Mouse (Mus musculus): ENCODE results near the gene Scap.
"Not testable (repeated sequence)": the region's sequence is repeated elsewhere in the genome, so short reads cannot be mapped to it uniquely, and the experiment has no call there.

Gene Scap

GRCm38 (mm10) chr9:110330913-110331312, 2.2 kb upstream of the Scap start:
- not testable (repeated sequence) for DNase-seq (ENCODE audit: low spot score)

GRCm38 (mm10) chr9:110333896-110334259, 790 bp downstream of the Scap start:
- DNase-seq (ENCODE audit: low spot score): no peak

GRCm38 (mm10) chr9:110334849-110335248, 1.8 kb downstream of the Scap start:
- DNase-seq (ENCODE audit: low spot score): no peak

DNA sequence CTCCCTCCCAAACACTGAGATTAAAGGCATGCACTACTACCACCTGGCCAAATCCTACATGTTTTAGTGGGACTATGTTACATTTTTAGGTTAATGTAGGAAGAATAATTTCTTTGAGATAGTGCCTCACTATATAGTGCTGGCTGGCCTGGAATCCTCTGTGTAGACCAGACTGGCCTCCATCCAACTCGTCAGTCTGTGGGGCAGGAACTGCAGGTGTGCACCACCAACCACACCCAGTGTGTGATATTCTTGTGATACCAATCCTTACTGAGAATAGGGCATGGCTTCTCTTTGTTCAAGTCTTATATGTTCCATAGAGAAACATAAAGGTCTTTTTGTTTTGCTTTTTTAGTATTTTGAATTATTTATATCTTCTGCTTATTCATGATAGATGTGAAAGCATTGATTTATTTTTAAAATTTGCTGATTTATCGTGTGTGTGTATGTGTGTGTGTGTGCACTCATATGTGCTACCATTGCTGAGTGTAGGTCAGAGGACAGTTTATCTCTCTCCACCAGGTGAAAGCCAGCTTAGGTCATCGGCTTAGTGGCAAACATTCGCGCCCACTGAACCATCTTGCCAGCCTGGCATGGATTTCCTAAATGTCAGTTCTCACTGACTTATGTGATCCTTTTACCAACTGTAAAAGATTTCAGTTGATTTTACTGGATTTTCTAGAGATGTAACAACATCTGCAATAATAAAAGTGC, 7.1 kb downstream of the Scap start:
- DNase-seq (ENCODE audit: low spot score): no peak

DNA sequence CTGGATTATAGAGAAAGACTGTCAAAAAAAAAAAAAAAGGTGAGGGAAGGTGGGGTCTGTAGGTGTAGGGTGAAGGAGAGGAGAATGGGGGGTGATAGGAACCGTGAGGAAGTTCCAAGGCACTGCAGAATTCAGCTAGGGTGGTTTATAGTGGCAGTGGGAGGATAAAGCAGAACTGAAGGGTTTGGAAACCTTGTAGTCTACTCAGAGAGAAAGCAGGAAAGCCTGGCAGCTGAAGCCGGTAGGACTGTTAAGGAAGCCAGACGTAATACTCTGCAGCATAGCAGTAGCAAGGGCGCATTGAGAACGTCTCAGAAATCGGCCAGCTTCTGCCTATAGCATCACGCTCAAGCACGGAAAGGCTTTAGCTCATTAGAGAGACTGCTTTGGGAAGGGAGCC, 8.9 kb downstream of the Scap start:
- DNase-seq (ENCODE audit: low spot score): no peak

DNA sequence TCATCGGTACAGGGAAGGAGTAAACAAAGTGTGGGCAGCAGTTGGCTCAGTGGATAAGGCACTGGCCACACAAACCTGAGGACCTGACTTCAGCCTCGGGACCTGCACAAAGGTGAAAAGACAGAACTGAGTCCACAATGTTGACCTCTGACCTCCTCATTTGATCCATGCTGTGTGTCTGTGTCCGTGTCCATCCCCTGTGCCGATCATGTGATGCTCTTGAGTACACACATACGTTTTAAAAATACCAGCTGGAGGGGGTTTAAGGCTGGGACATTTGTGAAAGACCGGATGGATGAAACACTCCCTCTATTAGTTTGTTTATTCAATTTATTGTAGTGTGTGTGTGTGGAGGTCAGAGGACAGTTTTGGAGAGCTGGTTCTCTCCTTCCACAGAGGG, 10.7 kb downstream of the Scap start:
- no peak for DNase-seq (ENCODE audit: low spot score)

- no peak for DNase-seq (ENCODE audit: low spot score)
These were observed 12.1 kb downstream of the Scap start for GRCm38 (mm10) chr9:110345057-110345739.

GRCm38 (mm10) chr9:110348899-110349298, 15.8 kb downstream of the Scap start:
- no peak for DNase-seq (ENCODE audit: low spot score)

DNA sequence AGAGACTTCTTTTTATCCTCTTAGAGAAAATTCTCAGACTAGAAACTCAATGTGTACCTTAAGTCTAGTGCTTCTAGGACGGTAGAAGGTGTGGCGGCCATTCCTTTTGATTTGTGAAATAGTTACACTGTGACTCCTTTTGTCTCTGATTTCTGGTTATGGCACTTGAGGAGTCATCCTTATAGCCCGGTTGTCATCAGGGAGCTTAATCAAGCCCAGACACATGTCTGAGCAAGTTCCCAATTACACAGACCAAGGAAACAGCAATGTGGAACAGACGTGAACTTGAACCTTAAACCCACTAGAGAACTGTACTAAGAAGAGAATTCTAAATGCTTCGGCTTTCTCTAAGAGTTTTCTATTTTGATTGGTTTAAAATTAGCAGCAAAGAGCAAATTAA, 17.1 kb downstream of the Scap start:
- no peak for DNase-seq (ENCODE audit: low spot score)

- DNase-seq (ENCODE audit: low spot score): no peak
These were observed 17.5 kb downstream of the Scap start for GRCm38 (mm10) chr9:110350612-110351011.

GRCm38 (mm10) chr9:110351350-110351749, 18.3 kb downstream of the Scap start:
- no peak for DNase-seq (ENCODE audit: low spot score)

- no peak for DNase-seq (ENCODE audit: low spot score)
These were observed 19.0 kb downstream of the Scap start for GRCm38 (mm10) chr9:110351932-110352632.

DNA sequence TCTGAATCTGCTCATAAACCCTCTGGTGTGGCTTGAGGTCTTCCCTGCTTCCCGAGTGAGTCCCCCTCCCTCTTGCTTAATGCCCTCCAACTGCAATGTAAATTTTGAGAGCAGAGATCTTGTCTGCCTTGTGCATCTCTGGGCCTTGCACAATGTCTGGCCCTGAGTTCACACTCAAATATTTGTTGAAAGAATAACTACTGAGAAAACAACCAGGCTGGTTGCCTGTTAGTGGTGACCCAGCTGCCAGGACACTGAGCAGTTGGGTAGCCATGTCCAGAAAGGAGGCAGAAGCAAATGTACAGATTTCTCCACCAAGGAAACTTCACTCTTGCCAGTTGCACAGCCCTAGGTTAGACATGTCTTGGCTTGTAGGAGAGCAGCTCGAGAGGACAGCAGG, 25.3 kb downstream of the Scap start:
- no peak for DNase-seq (ENCODE audit: low spot score)

- DNase-seq (ENCODE audit: low spot score): no peak
These were observed 28.2 kb downstream of the Scap start for GRCm38 (mm10) chr9:110361299-110361698.

GRCm38 (mm10) chr9:110362337-110362736, 29.2 kb downstream of the Scap start:
- no peak for DNase-seq (ENCODE audit: low spot score)

- no peak for DNase-seq (ENCODE audit: low spot score)
These were observed 33.7 kb downstream of the Scap start for GRCm38 (mm10) chr9:110366746-110367145.

- no peak for DNase-seq (ENCODE audit: low spot score)
These were observed 36.8 kb downstream of the Scap start for GRCm38 (mm10) chr9:110369860-110370259.

DNA sequence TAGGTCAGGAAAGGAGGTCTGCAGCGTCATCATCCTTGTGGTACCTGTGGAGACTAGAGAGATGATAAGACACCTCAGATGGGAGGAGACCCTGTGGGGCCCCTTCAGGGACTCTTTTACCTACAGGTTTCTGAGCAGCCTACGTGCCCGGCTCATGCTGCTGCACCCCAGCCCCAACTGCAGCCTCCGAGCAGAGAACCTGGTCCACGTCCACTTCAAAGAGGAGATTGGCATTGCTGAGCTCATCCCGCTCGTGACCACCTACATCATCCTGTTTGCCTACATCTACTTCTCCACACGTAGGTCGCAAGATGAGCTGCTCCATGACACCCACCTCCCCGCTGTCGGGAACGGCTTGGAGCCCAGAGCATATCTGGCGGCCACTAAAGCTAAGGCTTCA, 40.8 kb downstream of the Scap start:
- no peak for DNase-seq (ENCODE audit: low spot score)

DNA sequence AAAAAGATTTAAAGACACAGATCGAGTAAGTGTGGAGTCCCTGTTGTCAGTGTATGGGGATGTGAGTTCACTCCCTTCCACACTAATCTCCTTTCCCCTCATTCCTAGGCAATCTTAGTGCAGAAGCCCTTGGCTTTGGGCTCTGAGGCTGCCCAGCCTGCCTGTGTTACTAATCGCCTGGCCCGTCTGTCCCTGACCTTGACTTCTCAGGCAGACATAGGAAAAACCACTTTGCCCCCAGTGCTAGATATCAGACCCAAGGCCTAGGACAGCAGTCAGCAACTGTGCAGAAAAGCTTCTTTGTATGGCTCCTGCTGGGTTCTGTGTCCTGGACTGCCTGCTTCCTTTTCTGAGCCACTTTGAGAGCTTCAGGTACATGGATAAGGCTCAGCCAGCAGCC, 42.6 kb downstream of the Scap start:
- no peak for DNase-seq (ENCODE audit: low spot score)

DNA sequence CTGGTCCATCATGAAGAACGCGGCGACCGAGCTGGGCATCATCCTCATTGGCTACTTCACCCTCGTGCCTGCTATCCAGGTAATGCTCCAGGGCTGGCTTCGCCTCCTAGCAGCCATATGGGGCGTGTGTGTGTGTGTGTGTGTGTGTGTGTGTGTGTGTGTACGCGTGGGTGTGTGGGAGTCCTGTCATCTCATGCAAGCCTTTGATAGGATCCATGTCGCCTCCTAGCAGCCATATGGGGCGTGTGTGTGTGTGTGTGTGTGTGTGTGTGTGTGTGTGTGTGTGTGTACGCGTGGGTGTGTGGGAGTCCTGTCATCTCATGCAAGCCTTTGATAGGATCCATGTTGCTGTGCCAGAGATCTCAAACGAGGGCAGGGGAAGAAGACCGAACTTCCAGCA, 44.6 kb downstream of the Scap start:
- not testable (repeated sequence) for DNase-seq (ENCODE audit: low spot score)

DNA sequence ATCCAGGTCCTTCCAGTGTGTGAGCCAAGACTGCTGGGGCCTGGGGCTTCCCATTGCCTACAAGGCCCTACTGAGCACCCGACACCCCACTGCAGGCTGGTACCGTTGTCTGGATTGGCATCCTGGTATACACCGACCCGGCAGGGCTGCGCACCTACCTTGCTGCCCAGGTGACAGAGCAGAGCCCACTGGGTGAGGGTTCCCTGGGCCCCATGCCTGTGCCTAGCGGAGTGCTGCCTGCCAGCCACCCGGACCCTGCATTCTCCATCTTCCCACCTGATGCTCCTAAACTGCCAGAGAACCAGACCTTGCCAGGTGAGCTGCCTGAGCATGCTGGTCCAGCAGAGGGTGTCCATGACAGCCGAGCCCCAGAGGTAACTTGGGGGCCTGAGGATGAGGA, 46.3 kb downstream of the Scap start:
- DNase-seq (ENCODE audit: low spot score): no peak

DNA sequence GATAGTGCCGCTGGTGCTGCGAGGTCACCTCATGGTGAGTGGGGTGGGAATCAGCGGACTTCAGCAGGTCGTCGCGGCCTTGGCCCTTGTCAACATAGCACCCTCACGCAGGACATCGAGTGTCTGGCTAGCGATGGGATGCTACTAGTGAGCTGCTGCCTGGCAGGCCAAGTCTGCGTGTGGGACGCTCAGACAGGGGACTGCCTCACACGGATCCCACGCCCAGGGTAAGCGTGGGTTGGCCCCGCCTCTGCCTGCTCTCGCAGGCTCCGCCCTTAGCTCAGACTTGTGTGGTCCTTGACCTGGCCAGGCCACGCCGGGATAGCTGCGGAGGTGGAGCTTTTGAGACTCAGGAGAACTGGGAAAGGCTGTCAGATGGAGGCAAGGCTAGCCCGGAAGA, 47.6 kb downstream of the Scap start:
- DNase-seq (ENCODE audit: low spot score): peak; percentile 35

DNA sequence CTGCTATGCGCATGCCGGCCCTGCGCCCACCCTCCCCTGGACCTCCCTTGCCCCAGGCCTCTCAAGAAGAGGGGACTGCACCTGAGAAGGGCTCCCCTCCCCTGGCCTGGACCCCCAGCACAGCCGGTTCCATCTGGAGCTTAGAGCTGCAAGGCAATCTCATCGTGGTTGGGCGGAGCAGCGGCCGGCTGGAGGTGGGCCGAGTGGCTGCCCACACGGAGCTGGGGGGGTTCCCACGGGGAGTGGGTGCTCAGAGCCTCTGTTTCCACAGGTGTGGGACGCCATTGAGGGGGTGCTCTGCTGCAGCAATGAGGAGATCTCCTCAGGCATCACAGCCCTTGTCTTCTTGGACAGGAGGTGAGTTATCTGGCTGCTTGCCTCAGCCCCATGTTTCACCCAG, 48.2 kb downstream of the Scap start:
- no peak for DNase-seq (ENCODE audit: low spot score)

All from embryo, embryonic 10 days (tissue).